Mouse (Mus musculus) lung, postnatal 0 days (tissue): ENCODE data around the gene Gmppa.

Experiments used
- CTCF ChIP-seq: IDR thresholded peaks from 2 replicates; pipeline ENCODE4 v1.5.1; 2016; ENCODE audit warnings: antibody characterized with exemption, mild to moderate bottlenecking
- EP300 ChIP-seq: IDR thresholded peaks from 2 replicates; pipeline ENCODE4 v1.6.1; 2016; ENCODE audit warnings: antibody characterized with exemption, mild to moderate bottlenecking, control low read depth

- TF ChIP-seq CTCF (no peak), EP300 (no peak)
These were observed 48.2 kb upstream of the Gmppa start for GRCm38 (mm10) chr1:75387469-75387928.
